Mouse (Mus musculus) ES-Bruce4 (cell line): ENCODE measurements around the gene Trpm2.

Source experiments
- CTCF ChIP-seq: IDR thresholded peaks from one replicate; pipeline ENCODE4 v1.8.1; 2011; ENCODE audit warnings: low read depth, low read length
- POLR2A ChIP-seq: IDR thresholded peaks from one replicate; pipeline ENCODE4 v1.8.1; 2011; ENCODE audit warnings: low read length; ENCODE audit not compliant: insufficient read depth

GRCm38 (mm10) chr10:77900903-77901818 is 69.2 kb downstream of the Trpm2 start:
- TF ChIP-seq CTCF, result no peak
- no peak for TF ChIP-seq POLR2A
